Mouse (Mus musculus): Measurements from ENCODE around the gene Aplf. TPM values are rescaled to one million over a fixed set of nuclear protein-coding genes. Genes with fewer than 3 reads are reported as not detected.
A peak's percentile ranks its signal among the peaks of the same experiment; 100 is the strongest.

Aplf gene
- polyA plus RNA-seq, 1 experiment from 2014 or later = 15.1 TPM

DNA sequence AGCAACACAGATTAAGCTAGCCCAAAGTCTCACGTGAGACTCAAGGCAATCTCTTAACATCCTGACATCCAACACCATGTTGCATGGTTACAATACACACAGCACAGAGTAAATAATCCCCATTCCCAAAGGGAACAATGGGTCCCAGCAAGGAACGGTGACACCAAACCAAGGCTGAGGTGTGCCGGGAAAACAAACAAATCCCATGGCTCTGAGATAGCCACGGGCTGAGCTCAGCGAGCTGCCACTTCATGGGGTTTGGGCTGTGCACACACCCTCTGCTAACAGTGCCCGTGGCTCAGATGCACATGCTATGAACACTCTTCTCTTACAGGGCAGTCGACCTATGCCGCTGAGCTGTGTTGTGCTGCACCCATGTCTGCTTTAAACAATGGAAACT, 54.0 kb downstream of the Aplf start:
- no peak overlapping the region for H3K4me2 ChIP-seq (replicated peaks)
- no peak overlapping the region for H3K27ac ChIP-seq
- H3K27me3 ChIP-seq (replicated peaks) = no peaks in the 10 kb centered on the region
- H3K4me3 ChIP-seq (replicated peaks) = no peak overlapping the region
- ATAC-seq = no peak
- 0 out of 2 replicates have a peak, but pooled peaks cover 4% of the 10 kb centered on the region for H3K4me1 ChIP-seq (replicated peaks)
- 68% methylated on average over 8 of the region's 8 CpGs for WGBS
- H3K9ac ChIP-seq = no peak overlapping the region
- no peaks in the 10 kb centered on the region for H3K36me3 ChIP-seq
- H3K9me3 ChIP-seq = no peaks in the 10 kb centered on the region

DNA sequence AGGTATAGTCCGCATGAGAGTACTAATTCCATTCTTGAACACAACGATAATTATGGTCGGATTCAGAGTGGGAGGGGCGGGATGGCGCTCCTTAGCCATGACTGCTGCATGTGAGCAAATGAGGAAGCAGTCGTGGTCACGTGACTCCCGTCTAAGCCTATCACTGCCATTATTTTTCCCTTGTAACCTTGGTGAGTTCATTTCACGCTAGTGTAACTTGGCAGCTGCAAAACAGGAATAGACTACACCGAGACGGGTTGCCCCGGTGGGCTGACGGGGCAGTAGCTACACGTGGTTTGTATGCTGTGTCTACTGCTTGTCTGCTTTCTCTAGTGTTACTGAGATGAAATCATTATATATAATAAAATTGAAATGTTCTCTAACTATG, 56.3 kb downstream of the Aplf start:
- WGBS = 87% methylated on average over 14 of the region's 14 CpGs
- Histone ChIP-seq H3K9me3 (no peaks in the 10 kb centered on the region), H3K4me1 (replicated peaks) (no peaks in the 10 kb centered on the region), H3K4me3 (replicated peaks) (no peak overlapping the region), H3K4me2 (replicated peaks) (no peak overlapping the region), H3K36me3 (no peaks in the 10 kb centered on the region), H3K9ac (no peak overlapping the region), H3K27ac (no peak overlapping the region), H3K27me3 (replicated peaks) (no peaks in the 10 kb centered on the region)
- ATAC-seq = no peak

DNA sequence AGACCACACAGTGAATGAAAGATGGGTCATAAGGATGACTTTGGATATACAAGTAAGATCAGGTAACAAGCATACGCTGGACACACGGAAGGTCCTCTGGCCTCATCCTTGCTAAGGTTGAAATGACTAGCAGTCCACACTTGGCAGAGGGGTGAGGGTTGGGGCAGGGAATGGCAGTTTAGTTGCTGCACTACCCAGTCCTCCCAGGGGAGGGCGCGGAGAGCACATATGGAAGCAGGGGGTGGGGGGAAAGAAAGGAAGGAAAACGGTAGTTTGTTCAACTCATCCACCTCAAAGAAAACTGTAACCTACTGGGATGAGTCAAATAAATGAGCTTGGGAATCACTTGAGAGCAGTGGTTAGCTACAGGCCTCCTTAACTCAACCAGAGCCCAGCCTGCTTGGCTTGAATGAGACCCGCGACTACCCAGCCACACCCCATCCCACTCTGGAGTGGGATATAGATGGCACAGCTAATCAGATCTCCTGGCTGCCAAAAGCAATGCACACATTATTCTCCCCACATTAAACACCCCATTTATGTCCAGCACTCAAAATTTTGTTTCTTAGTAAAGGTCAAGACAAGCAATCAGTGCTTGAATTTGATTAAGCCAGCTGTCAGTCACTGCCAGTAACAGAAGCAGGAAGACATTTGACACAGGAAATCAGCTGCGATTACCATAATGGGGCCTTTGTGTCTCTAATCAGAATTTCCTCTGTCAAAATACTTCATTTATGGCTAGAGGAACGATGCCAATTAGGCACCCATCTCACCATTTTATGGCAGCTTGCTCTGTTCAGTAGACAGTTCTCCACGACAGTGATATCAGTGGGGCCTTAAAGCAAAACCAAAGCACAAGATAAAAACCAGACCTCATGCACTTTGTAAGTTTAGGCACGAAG, 56.9 kb downstream of the Aplf start:
- no peak for ATAC-seq
- Histone ChIP-seq H3K36me3 (no peaks in the 10 kb centered on the region), H3K4me2 (replicated peaks) (no peak overlapping the region), H3K9me3 (no peaks in the 10 kb centered on the region), H3K4me1 (replicated peaks) (no peaks in the 10 kb centered on the region), H3K9ac (no peak overlapping the region), H3K4me3 (replicated peaks) (no peak overlapping the region), H3K27ac (no peak overlapping the region), H3K27me3 (replicated peaks) (no peaks in the 10 kb centered on the region)
- 59% methylated on average over 11 of the region's 11 CpGs for WGBS

DNA sequence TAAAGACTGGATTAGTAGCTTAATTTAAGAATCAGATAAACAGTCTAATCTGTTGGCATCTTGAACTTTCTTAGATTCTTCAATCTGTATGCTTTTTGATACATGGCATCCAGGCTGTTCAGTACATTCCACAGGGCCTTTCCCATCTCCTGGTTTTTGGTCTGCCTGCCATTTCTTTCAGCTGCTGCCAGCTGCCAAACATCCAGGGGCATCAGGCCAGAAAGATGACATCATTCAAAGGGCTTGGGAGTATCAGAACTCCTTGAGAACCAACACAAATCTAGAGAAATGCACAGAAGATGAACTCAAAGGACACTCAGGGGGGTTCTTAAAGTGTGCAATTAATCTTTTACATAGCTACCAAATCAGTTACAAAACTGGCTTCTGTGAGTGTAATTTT, 72.2 kb downstream of the Aplf start:
- no peaks in the 10 kb centered on the region for H3K9me3 ChIP-seq
- no peaks in the 10 kb centered on the region for H3K36me3 ChIP-seq
- no peak overlapping the region for H3K9ac ChIP-seq
- no peak for ATAC-seq
- H3K4me2 ChIP-seq (replicated peaks) = no peak overlapping the region
- H3K4me1 ChIP-seq (replicated peaks) = 0 out of 2 replicates have a peak, but pooled peaks cover 4% of the 10 kb centered on the region
- no peak overlapping the region for H3K4me3 ChIP-seq (replicated peaks)
- no peaks in the 10 kb centered on the region for H3K27me3 ChIP-seq (replicated peaks)
- no peak overlapping the region for H3K27ac ChIP-seq

DNA sequence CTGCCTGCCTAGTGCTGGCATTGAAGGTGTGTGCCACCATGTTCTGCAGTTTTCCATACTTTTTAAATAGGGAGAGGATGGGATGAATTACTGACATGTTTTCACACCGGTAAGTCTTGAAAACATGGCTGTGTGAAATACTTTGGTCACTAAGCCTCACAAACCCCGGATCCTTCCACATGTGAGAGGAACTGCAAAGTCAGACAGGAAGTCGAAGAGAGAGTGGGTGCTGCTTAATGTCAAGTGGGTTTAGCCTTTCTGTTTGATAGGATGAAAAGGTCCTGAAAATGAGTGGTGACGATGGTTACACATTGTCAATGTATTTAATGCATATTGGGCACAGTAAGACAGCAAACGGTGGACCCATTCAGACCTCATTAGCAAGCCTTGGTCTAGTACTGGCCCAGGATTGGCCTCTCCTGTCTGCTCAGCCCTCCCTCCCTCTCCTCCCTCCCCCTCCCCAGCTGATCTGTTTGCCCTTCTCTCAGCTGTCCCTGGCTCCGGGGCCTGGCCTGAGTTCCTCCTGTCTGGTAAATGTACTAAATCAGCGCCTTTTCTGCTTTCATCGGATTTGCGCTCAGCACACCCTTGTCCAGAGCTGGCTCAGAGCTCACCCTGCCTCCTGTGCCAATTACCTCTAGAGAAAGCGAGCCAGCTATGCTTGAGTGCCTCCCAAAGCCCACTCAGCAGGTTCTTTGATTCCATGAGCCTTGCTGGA, 74.7 kb downstream of the Aplf start:
- ATAC-seq = no peak
- H3K9ac ChIP-seq = no peak overlapping the region

DNA sequence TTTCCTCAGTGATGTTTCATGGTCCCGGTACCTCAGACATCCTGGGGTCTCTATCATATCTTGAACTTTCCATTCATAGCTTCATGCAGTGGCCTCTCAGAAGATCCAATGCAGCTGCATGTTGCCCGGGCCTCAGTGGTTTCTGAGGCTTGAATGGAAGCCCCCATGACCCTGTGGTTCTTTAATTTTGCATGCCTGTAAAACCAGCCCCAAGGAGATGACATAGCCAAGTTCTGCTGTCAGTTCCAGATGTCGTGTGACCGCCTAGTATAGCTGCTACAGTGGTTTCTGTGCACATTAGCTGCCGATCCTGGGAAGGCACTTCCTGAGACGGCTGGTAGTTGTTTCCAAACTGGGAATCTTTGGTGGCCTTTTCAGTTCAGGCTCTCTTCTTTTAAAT, 77.8 kb downstream of the Aplf start:
- H3K9me3 ChIP-seq = no peaks in the 10 kb centered on the region
- H3K27ac ChIP-seq = no peak overlapping the region
- H3K36me3 ChIP-seq = no peaks in the 10 kb centered on the region
- no peaks in the 10 kb centered on the region for H3K27me3 ChIP-seq (replicated peaks)
- no peak overlapping the region for H3K4me2 ChIP-seq (replicated peaks)
- H3K4me3 ChIP-seq (replicated peaks) = no peak overlapping the region
- no peak for ATAC-seq
- H3K9ac ChIP-seq = no peak overlapping the region
- H3K4me1 ChIP-seq (replicated peaks) = peaks cover 17% of the 10 kb centered on the region; the same call in 1 of the 2 replicates
- 74% methylated on average over 6 of the region's 6 CpGs for WGBS

More for the DNA sequence above, 74.7 kb downstream of the Aplf start:
- Histone ChIP-seq H3K9me3 (no peaks in the 10 kb centered on the region), H3K36me3 (no peaks in the 10 kb centered on the region), H3K27ac (no peak overlapping the region), H3K4me2 (replicated peaks) (no peak overlapping the region), H3K27me3 (replicated peaks) (no peaks in the 10 kb centered on the region), H3K4me3 (replicated peaks) (no peak overlapping the region), H3K4me1 (replicated peaks) (0 out of 2 replicates have a peak, but pooled peaks cover 4% of the 10 kb centered on the region)
- WGBS = 44% methylated on average over 10 of the region's 10 CpGs

DNA sequence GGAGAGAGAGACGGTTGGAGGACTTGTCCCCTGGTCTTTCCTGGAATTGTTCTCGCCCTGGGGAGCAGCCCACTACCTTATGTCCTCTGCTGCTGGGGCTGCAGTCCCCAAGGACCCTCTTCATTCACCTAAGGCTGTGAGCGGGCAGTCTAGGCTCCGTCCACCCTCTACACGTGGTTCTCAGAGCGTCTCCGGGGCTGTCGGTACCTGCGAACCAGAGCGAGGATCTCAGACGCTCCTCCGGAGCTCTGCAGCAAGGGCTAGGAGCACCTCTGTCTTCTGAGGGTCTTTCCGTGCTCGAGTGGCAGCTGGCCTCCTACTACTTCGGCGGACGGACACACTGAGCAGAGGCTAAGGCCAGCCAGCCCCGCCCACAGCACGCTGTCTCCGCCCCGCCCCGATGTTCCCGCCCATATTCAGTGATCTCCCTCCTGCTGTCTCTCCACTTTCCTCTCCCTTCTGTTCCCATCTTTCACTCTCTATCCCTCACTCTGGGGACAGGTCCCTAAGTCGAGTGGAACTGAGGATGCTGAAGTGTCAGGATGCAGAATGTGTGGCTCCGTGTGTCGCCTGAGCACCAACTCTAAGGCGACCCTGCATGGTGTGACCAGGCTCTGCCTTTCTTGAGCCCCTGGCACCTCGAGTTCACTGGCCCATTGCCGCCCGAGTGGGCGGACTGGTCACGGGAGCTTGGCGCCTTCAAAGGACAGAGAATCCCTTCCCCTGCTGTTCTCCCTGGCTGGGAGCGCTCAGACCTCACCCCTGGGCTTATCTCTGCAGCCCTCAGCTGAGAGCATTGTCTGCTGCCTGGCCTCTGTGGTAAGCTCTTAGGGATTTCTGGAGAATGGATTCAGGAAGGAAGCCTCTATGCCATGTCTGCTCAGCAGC, 81.4 kb downstream of the Aplf start, which contains the start of gene Prokr1:
TSS of gene Prokr1 (minus strand) at position 350 of the 888 bp plus-strand sequence.
- no peak within 1 kb of the TSS for H3K27ac ChIP-seq
- under 1% methylated on average over 34 of the region's 34 CpGs for WGBS

DNA sequence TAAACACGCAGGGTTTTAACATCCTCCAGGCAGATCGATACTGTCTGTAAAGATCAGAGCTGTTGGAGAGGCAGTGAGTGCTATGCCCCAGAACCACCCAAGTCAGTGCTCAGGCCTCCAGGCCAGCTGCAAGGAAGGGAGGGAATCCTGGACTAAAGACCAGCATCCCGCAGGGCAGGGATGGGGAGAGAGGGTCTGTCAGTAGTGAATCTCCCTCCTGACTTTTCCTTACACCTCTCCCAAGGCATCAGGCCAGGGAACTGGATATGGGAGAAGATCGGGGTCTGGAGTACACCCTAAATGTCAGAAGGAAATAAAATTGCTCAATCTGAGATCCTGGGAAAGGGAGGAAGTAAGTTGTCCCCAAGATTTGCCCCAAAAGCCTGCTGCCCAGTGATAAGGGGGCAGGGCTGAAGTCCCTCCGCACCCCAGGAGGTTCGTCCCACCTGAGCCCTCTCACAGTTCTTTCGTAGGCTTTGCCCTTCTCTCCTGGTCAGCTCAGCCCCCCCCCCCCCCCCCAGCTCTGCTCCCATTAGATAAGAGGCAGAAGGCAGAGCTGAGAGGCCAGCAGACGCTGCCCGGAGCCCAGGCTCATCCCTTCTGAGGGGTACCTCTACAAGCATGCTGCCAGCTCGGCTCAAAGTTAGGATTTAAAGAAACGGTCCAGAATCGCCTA, 82.1 kb downstream of the Aplf start:
- peak overlapping the region; percentile 61 for H3K9ac ChIP-seq
- ATAC-seq = peak; percentile 58
- WGBS = 15% methylated on average over 12 of the region's 12 CpGs

More for the DNA sequence above, 81.4 kb downstream of the Aplf start, which contains the start of gene Prokr1:
- Histone ChIP-seq H3K9me3 (no peaks in the 10 kb centered on the region), H3K4me3 (replicated peaks) (peak within 1 kb of the TSS; percentile 52), H3K4me2 (replicated peaks) (peak within 1 kb of the TSS; percentile 97), H3K9ac (peak within 1 kb of the TSS; percentile 61), H3K27me3 (replicated peaks) (no peaks in the 10 kb centered on the region), H3K36me3 (no peaks in the 10 kb centered on the region), H3K4me1 (replicated peaks) (peaks cover 15% of the 10 kb centered on the region; the same call in 1 of the 2 replicates)
- peak; percentile 96 for ATAC-seq

DNA sequence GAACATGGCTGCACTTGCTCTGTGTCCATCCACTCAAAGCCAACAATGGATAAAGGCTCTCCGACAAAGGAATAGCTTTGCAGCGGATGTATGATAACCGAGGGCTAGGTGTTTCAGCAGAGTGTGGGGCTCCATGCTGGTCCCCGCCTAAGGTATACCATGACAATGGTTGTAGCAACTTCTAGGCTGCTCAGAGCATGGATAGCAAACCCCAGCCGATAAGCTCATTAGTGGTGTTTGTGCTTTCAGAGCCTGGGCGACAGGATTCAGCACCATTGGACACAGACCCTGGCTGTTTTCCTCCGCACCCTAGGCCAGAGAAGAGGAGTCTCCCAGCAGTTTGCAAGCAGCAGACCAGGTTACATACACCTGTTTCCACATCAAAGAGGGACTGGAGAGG, 88.0 kb downstream of the Aplf start:
- no peak overlapping the region for H3K4me3 ChIP-seq (replicated peaks)
- 0 out of 2 replicates have a peak, but pooled peaks cover under 1% of the 10 kb centered on the region for H3K4me1 ChIP-seq (replicated peaks)
- no peak overlapping the region for H3K9ac ChIP-seq
- ATAC-seq = no peak
- no peaks in the 10 kb centered on the region for H3K27me3 ChIP-seq (replicated peaks)
- no peaks in the 10 kb centered on the region for H3K36me3 ChIP-seq
- 91% methylated on average over 7 of the region's 7 CpGs for WGBS
- H3K4me2 ChIP-seq (replicated peaks) = no peak overlapping the region
- no peak overlapping the region for H3K27ac ChIP-seq
- H3K9me3 ChIP-seq = no peaks in the 10 kb centered on the region

More for the DNA sequence above, 82.1 kb downstream of the Aplf start:
- Histone ChIP-seq H3K36me3 (no peaks in the 10 kb centered on the region), H3K4me2 (replicated peaks) (peak overlapping the region; percentile 97), H3K27me3 (replicated peaks) (no peaks in the 10 kb centered on the region), H3K27ac (no peak overlapping the region), H3K4me3 (replicated peaks) (peak overlapping the region; percentile 52), H3K4me1 (replicated peaks) (peaks cover 15% of the 10 kb centered on the region; the same call in 1 of the 2 replicates), H3K9me3 (no peaks in the 10 kb centered on the region)

DNA sequence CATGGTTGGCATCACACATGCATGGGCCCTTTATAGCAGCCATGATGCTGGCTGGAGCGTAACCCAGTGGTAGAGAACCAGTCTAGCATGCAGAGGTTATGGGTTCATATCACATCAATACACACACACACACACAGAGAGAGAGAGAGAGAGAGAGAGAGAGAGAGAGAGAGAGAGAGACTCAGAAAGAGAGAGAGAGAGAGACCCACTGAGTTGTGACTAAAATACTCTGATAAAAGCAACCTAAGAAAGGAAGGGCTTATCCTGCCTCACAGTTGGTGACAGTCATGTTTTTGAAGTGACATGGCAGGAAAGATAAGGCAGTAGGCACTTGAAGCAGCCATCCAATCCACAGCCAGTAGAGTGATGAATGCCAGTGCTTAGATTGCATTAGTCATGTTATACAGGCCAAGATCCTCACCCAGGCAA, 88.8 kb downstream of the Aplf start:
- Histone ChIP-seq H3K27ac (no peak overlapping the region), H3K4me3 (replicated peaks) (no peak overlapping the region), H3K36me3 (no peaks in the 10 kb centered on the region), H3K4me1 (replicated peaks) (no peaks in the 10 kb centered on the region), H3K9me3 (no peaks in the 10 kb centered on the region), H3K4me2 (replicated peaks) (no peak overlapping the region), H3K27me3 (replicated peaks) (no peaks in the 10 kb centered on the region), H3K9ac (no peak overlapping the region)
- ATAC-seq = peak; percentile 46; the same call in 1 of the 2 replicates
- 100% methylated on average over 1 of the region's 1 CpGs for WGBS

DNA sequence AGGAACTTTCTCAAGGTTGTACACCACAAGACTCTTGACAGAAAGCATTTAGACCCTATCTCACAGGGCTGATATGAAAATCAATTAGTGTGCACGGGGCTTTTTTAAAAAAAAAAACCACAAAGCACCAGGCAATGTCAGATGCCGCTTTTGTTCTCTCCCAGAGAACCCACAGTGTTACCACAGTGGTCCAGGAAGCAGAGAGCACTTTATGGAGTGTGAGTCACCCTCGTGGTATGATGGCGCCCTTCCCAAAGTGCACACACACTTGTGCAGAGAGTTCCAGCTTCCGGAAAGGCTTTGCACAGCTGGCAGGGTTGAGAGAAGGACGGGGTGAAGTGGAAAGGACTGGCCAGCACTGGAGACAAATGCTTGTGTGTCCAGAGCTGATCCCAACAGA, 89.5 kb downstream of the Aplf start:
- H3K4me3 ChIP-seq (replicated peaks) = no peak overlapping the region
- H3K4me1 ChIP-seq (replicated peaks) = no peaks in the 10 kb centered on the region
- WGBS = 46% methylated on average over 6 of the region's 6 CpGs
- 0 out of 2 replicates have a peak overlapping the region, but pooled peaks have one; percentile 4 for H3K27ac ChIP-seq
- no peaks in the 10 kb centered on the region for H3K36me3 ChIP-seq
- ATAC-seq = peak; percentile 89
- no peaks in the 10 kb centered on the region for H3K27me3 ChIP-seq (replicated peaks)
- H3K9me3 ChIP-seq = no peaks in the 10 kb centered on the region
- no peak overlapping the region for H3K9ac ChIP-seq
- H3K4me2 ChIP-seq (replicated peaks) = no peak overlapping the region
